Mouse (Mus musculus) G1E (cell line): ENCODE results near the gene Ccdc167.

Experiments
- CTCF ChIP-seq: IDR thresholded peaks from 2 replicates; pipeline ENCODE4 v1.5.1; 2012; ENCODE audit warnings: low read depth, low read length, inconsistent platforms, mixed read lengths
- GATA1 ChIP-seq: IDR thresholded peaks from 2 replicates; pipeline ENCODE4 v1.6.1; 2012; ENCODE audit warnings: borderline replicate concordance, low read length, inconsistent platforms, mixed read lengths
- POLR2AphosphoS5 ChIP-seq: IDR thresholded peaks from 2 replicates; pipeline ENCODE4 v1.6.1; 2012; ENCODE audit warnings: low read depth, low read length, inconsistent platforms; ENCODE audit not compliant: insufficient replicate concordance

GRCm38 (mm10) chr17:29696940-29697339 is 19.9 kb downstream of the Ccdc167 start:
- TF ChIP-seq GATA1, result no peak
- TF ChIP-seq CTCF, result no peak
- TF ChIP-seq POLR2AphosphoS5, result no peak
